8 mouse cellular contexts compared by ENCODE assay signal in the genomic region with DNA sequence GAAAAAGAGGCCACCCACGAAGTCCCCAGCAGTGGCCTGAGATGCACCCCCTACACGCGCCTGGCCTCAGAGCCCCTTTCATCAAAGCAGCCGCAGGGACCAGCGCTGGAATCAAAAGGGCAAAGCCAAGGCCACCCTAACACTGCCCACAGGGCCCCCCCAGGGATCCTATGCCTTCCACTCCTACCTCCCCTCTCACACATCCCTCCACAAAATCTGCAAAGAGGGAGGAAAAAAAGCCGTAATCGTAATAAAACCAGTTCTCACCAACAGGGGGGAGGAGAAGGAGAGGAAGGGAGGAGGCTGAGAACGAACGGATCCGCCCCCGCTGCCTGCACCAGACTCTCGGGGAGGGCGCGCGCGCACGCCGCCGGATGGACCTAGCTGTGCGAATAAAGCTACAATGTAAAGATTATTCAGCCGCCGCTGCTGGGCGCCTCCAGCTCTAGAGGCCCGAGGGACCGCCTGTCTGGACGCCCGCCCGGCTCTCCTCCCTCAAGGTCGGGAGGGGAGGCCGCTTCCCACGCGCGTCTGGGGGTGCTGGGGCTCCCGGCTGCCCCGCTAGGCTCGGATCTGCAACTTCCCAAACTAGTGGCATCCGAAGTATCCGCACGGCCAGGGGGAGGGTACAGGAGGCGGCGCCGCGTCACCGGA. TPM values are rescaled to one million over a fixed set of nuclear protein-coding genes. Genes with fewer than 3 reads are reported as not detected.
DNase-seq lines count a peak whose midpoint lies in the region; ATAC-seq lines count a peak whose summit lies in the region.

No protein-coding gene starts in this region.

- H3K27ac ChIP-seq in intestine, embryonic 16.5 days (ENCODE audit: low read length), result peak overlapping the region; percentile 94
- H3K27ac ChIP-seq in midbrain, embryonic 10.5 days (replicated peaks), result peak overlapping the region; percentile 95

- intact Hi-C loops in left cerebral cortex, postnatal 4 days (cut with DNase I), result no loop called here

- under 1% methylated on average over 44 of the region's 44 CpGs for WGBS in intestine, embryonic 16.5 days
- WGBS in midbrain, embryonic 10.5 days, result under 1% methylated on average over 44 of the region's 44 CpGs

- H3K9ac ChIP-seq in intestine, embryonic 16.5 days (ENCODE audit: low read depth, low read length), result peak overlapping the region; percentile 85

- H3K4me3 ChIP-seq in intestine, embryonic 16.5 days (ENCODE audit: low read length), result peak overlapping the region; percentile 89
- H3K4me3 ChIP-seq in midbrain, embryonic 10.5 days, result peak overlapping the region; percentile 91

- no peaks in the 10 kb centered on the region for H3K9me3 ChIP-seq in intestine, embryonic 16.5 days (ENCODE audit: control insufficient read depth, low read length)
- no peaks in the 10 kb centered on the region for H3K9me3 ChIP-seq in midbrain, embryonic 10.5 days (replicated peaks)

- H3K4me2 ChIP-seq in intestine, embryonic 16.5 days (ENCODE audit: low read depth, low read length), result peak overlapping the region; percentile 92

- H3K4me1 ChIP-seq in intestine, embryonic 16.5 days (ENCODE audit: control insufficient read depth, insufficient read depth, low read length), result peaks cover 55% of the 10 kb centered on the region
- H3K4me1 ChIP-seq in midbrain, embryonic 10.5 days, result peaks cover 72% of the 10 kb centered on the region

- no peaks in the 10 kb centered on the region for H3K27me3 ChIP-seq in intestine, embryonic 16.5 days (replicated peaks; ENCODE audit: control insufficient read depth, insufficient read depth, low read length)
- peaks cover 22% of the 10 kb centered on the region for H3K27me3 ChIP-seq in midbrain, embryonic 10.5 days (ENCODE audit: low read depth, poor library complexity, severe bottlenecking)

- no peak for DNase-seq in cerebellum, adult 9-11 months
- peak; percentile 85 for DNase-seq in embryo, embryonic 10.5 days (ENCODE audit: low spot score)
- DNase-seq in gastrocnemius, postnatal 4 days (ENCODE audit: low spot score in 2 of 2), result peak; percentile 63 to 83
- DNase-seq in left cerebral cortex, postnatal 4 days, result peak; percentile 78
- DNase-seq in midbrain, embryonic 10.5 days (ENCODE audit: low spot score), result peak; percentile 84
- DNase-seq in spleen, adult 18-20 months, result peak; percentile 72 to 80

- no peaks in the 10 kb centered on the region for H3K36me3 ChIP-seq in intestine, embryonic 16.5 days (ENCODE audit: control insufficient read depth, insufficient read depth, low read length)
- no peaks in the 10 kb centered on the region for H3K36me3 ChIP-seq in midbrain, embryonic 10.5 days

- ATAC-seq in cerebellum, adult (ENCODE audit: insufficient number of reproducible peaks, low FRiP score, low TSS enrichment), result peak; percentile 41; the same call in 1 of the 2 replicates
- ATAC-seq in intestine, embryonic 16.5 days, result peak; percentile 43

RNA-seq across cellular contexts. Expression of a gene that starts 1.4 kb away (rescaled TPM):
- 100 to 1,000 TPM; 168 to 179 TPM for total RNA-seq in gastrocnemius, postnatal 4 days (2021)
- polyA plus RNA-seq in intestine, embryonic 16.5 days (2015; fragmentation: Nextera tagmentation; extraction: Ambion mirVana), result 13.1 and 14.4 TPM in 2 replicates
- 100 to 1,000 TPM; 110 to 115 TPM for total RNA-seq in left cerebral cortex, postnatal 4 days (2021)
- polyA plus RNA-seq in midbrain, embryonic 10.5 days (2016; fragmentation: Nextera tagmentation; extraction: Ambion mirVana), result 16.2 and 19.1 TPM in 2 replicates
